Mouse (Mus musculus): ENCODE measurements around the gene Prkcg.

DNA sequence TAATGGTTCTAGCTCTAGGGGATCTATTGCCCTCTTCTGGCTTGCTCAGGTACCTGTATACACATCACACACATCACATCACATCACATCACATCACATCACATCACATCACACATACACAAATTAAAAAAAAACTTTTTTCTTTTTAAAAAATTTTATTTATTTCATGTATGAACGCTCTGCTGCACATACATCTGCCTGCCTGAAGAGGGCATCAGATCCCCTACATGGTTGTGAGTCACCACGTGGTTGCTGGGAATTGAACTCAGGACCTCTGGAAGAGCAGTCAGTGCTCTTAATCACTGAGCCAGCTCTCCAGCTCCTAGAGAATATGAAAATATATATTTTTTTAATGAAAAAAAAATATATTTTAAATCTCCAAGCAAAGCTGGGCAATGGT lies 49.8 kb upstream of the Prkcg start:
- TF ChIP-seq POLR2A (IDR thresholded peaks at IDR 0.05; ENCODE audit: insufficient read depth, low read length) (no peak), EP300 (IDR thresholded peaks at IDR 0.05; ENCODE audit: insufficient read depth, low read depth, low read length) (no peak), CTCF (IDR thresholded peaks at IDR 0.05; ENCODE audit: low read depth, low read length) (peak; percentile 28)

All from ES-Bruce4 (cell line).